9 mouse cellular contexts compared by ENCODE assay signal in genomic region chr1:157286561-157286960, GRCm38 (mm10).
DNase-seq lines count a peak whose midpoint lies in the region; ATAC-seq and TF ChIP-seq lines count a peak whose summit lies in the region.
"Had no signal": no experiment of that assay in that cellular context is flagged by ENCODE, and none has a peak within 500 bp of the region (broad histone marks: within the 10 kb centered on the region; RNA-seq: fewer than 3 reads in every experiment).

No protein-coding gene starts in this region.

- no peak overlapping the region for H3K4me3 ChIP-seq in liver, adult 2 months (ENCODE audit: insufficient read depth, low read depth, low read length)
- H3K4me3 ChIP-seq in liver, embryonic 11.5 days (ENCODE audit: low read depth, low read length) = no peak overlapping the region
- H3K4me3 ChIP-seq in forebrain, embryonic 12.5 days (replicated peaks) = no peak overlapping the region
- H3K4me3 ChIP-seq: erythroblast, embryonic 14.5 days; limb, embryonic 12.5 days had no signal

- no peaks in the 10 kb centered on the region for H3K36me3 ChIP-seq in liver, adult 2 months (ENCODE audit: control insufficient read depth, insufficient read depth, low read length)
- no peaks in the 10 kb centered on the region for H3K36me3 ChIP-seq in liver, embryonic 11.5 days (ENCODE audit: control insufficient read depth, insufficient read depth, low read length)
- no peaks in the 10 kb centered on the region for H3K36me3 ChIP-seq in forebrain, embryonic 12.5 days (replicated peaks)
- H3K36me3 ChIP-seq: limb, embryonic 12.5 days had no signal

- DNase-seq in liver, adult 2 months (ENCODE audit: extremely low read depth, low read depth, low spot score) = peak; percentile 46
- DNase-seq in liver, embryonic 11.5 days (ENCODE audit: low spot score) = no peak
- peak; percentile 53 for DNase-seq in Muller cell, postnatal 12 days (ENCODE audit: inconsistent ontology term)
- DNase-seq in brain, adult 2 months (ENCODE audit: low read depth, low spot score) = peak; percentile 66
- DNase-seq in layer of hippocampus, postnatal 14 days (ENCODE audit: low spot score in 2 of 2) = peak; percentile 16 to 35
- peak; percentile 44 to 53 for DNase-seq in right cerebral cortex, postnatal 10 days (ENCODE audit: low spot score in 2 of 2)

- no peak; the same call in 1 of the 2 replicates for ATAC-seq in liver, embryonic 11.5 days (replicated peaks; ENCODE audit: low FRiP score)
- 0 out of 2 replicates have a peak, but pooled peaks have one; percentile 27 for ATAC-seq in forebrain, embryonic 12.5 days (ENCODE audit: low FRiP score)

- H3K27me3 ChIP-seq in liver, adult 2 months (ENCODE audit: control insufficient read depth, insufficient read depth, low read length) = no peaks in the 10 kb centered on the region
- no peaks in the 10 kb centered on the region for H3K27me3 ChIP-seq in liver, embryonic 11.5 days (replicated peaks; ENCODE audit: control insufficient read depth, insufficient read depth, low read length)
- H3K27me3 ChIP-seq in forebrain, embryonic 12.5 days = no peaks in the 10 kb centered on the region
- H3K27me3 ChIP-seq: limb, embryonic 12.5 days had no signal

- TF ChIP-seq POLR2A in liver, adult 2 months (IDR thresholded peaks at IDR 0.05; ENCODE audit: extremely low read depth, insufficient read depth, low read length) = no peak

- no peak overlapping the region for H3K27ac ChIP-seq in liver, adult 2 months (replicated peaks; ENCODE audit: insufficient read depth, low read depth, low read length)
- H3K27ac ChIP-seq in liver, embryonic 11.5 days (ENCODE audit: low read depth, low read length) = no peak overlapping the region
- no peak overlapping the region for H3K27ac ChIP-seq in forebrain, embryonic 12.5 days
- H3K27ac ChIP-seq: limb, embryonic 12.5 days had no signal

- no peak overlapping the region for H3K4me2 ChIP-seq in liver, embryonic 11.5 days
- H3K4me2 ChIP-seq in forebrain, embryonic 12.5 days = no peak overlapping the region
- H3K4me2 ChIP-seq: limb, embryonic 12.5 days had no signal

- no peaks in the 10 kb centered on the region for H3K79me2 ChIP-seq in liver, adult 2 months (ENCODE audit: control insufficient read depth, insufficient read depth, low read length)

- H3K4me1 ChIP-seq in liver, adult 2 months (ENCODE audit: control insufficient read depth, insufficient read depth, low read length) = no peaks in the 10 kb centered on the region; the same call in 1 of the 2 replicates
- no peaks in the 10 kb centered on the region for H3K4me1 ChIP-seq in liver, embryonic 11.5 days (replicated peaks; ENCODE audit: control insufficient read depth, insufficient read depth, low read length)
- H3K4me1 ChIP-seq in forebrain, embryonic 12.5 days = peaks cover 5% of the 10 kb centered on the region; the same call in 1 of the 2 replicates
- H3K4me1 ChIP-seq: limb, embryonic 12.5 days had no signal

- WGBS in liver, adult 2 months = 13% methylated on average over 4 of the region's 4 CpGs
- 20% methylated on average over 4 of the region's 4 CpGs for WGBS in liver, embryonic 11.5 days
- 14% methylated on average over 4 of the region's 4 CpGs for WGBS in forebrain, embryonic 12.5 days

- peak; percentile 20; the same call in 1 of the 2 replicates for TF ChIP-seq CTCF in liver, adult 2 months (IDR thresholded peaks at IDR 0.05; ENCODE audit: low read depth, low read length)

- H3K9ac ChIP-seq in liver, adult 2 months (ENCODE audit: low read depth, low read length) = no peak overlapping the region
- no peak overlapping the region for H3K9ac ChIP-seq in liver, embryonic 11.5 days (ENCODE audit: low read depth, low read length)
- H3K9ac ChIP-seq in forebrain, embryonic 12.5 days = no peak overlapping the region
- H3K9ac ChIP-seq: limb, embryonic 12.5 days had no signal

- H3K9me3 ChIP-seq in liver, embryonic 11.5 days (ENCODE audit: control insufficient read depth, low read length) = no peaks in the 10 kb centered on the region
- no peaks in the 10 kb centered on the region for H3K9me3 ChIP-seq in forebrain, embryonic 12.5 days
- H3K9me3 ChIP-seq: limb, embryonic 12.5 days had no signal
